Mouse (Mus musculus) retina, embryonic 14.5 days (tissue): ENCODE measurements around the gene Sgip1.

Experiments used
- DNase-seq: peaks from one replicate; pipeline ENCODE4 v3.0.0-alpha.2; 2015; ENCODE audit warnings: low spot score

Gene Sgip1

DNA sequence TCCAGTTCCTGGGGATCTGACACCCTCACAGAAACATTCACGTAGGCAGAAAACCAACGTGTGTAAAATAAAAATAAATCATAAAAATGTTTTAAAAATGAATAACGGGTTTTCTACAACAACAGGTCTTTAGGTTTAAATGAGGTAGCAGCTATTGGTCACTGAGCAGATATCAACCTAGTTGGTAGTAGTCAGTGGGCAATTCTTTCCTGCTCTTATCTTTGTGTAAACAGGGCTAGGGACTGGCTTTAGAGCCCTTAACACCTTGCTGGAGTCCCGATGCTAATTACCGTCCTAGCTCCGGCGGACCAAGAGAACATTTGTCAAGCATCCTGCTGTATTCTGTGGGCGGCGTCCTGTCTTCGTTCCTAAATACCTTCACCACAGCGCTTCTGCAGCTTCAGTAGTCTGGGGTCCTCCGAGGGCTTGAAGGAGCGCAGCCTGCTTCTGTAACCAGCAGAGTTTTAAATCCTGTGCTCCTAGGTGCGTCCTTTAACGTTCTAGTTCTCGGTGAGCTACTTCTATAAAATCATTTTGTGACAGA is 236.8 kb downstream of the Sgip1 start:
- DNase-seq = no peak

DNA sequence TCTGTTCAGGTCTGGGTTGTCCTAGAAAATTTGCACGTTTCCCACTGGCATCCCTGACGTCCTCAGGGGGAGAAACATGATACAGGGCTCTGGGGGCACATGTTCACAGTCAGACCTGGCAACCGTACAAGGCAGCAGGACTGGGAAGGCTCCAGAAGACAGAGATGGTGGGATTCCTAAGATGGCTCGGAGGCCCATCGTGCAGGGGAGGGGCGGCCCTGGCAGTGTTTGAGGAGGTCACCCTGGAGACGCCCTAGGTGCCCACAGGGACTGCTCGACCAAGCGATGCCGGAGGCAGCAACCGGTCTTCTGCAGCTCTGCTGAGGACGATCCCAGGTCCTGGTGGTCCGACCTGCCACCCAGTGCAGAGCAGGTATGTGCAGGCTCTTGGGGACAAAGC is 237.3 kb downstream of the Sgip1 start, which contains the start of gene Tctex1d1:
Gene Tctex1d1 (plus strand): TSS at position 167 of the 400 bp plus-strand sequence.
- peak; percentile 56 for DNase-seq

DNA sequence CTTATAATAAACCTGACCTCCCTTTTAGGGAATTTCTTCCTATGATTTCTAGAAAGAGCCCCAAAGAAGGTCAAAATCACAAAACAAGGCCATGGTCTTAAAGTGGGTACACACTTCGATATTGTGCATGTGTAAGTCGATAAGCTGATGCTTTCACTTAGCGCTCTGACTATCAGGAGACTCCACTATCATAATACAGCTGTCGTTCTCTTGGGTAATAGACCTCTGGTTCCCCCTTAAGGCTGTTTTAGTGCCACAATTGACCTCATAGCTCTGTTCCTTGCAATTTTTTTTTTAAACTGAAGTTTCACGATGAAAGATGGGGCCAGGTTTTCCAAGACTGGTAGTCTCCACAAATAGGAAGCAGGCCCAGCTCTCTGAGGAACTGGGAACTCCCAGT is 238.3 kb downstream of the Sgip1 start:
- no peak for DNase-seq

DNA sequence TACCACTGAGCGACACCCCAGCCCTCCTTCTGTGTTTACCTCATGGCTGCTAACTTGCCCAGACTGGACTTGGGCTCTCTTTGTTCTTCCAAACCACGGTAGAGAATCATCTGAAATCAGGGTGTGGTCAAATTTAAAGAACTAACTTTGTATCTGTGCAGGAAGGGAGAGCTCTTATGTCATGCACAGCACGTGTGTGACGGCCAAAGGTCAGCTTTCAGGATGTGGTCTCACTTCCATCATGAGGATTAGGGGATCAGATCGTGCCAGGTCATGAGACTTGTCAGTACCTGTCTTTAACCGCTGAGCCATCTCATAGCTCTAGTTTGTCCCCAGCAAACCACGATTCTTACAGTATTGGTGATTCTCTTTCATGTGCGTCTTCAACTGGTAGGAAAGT is 240.6 kb downstream of the Sgip1 start:
- no peak for DNase-seq

DNA sequence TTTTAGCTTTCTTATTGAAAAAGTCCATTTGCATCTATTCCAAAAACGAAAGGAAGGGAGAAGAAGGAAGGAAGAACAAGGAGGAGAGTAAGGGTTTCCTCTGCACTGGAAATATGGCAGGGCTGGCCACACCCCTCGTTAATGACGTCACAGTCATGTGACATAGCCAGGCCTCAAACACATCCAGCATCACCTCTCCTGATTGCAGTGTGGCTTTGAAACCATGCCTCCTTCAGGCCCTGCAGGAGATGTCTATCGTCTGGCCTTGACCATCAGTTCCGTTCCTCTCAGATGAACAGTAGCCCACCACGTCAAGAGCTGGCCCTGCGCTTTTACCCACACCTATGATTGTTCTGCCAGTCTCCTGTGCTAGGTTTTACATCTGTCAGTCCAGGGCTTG is 245.1 kb downstream of the Sgip1 start:
- DNase-seq = no peak

DNA sequence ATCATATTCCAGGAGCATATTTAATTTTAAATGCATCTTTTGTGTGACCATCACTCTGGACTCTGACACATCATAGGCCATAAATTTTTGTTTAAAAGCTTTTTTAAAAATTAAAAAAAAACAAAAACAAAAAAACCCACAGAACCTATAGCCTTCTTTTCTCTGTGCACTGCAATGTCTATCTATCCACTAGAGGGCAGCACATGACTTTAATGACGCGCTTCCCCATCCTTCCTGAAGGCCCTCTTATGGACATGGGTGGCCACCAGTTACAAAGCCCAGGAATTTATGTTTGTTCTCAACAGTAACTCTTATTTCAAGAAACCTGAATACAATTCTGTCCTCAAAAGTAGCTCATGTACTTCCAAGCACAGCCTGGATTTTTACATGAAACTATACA is 245.8 kb downstream of the Sgip1 start:
- DNase-seq = peak; percentile 91

DNA sequence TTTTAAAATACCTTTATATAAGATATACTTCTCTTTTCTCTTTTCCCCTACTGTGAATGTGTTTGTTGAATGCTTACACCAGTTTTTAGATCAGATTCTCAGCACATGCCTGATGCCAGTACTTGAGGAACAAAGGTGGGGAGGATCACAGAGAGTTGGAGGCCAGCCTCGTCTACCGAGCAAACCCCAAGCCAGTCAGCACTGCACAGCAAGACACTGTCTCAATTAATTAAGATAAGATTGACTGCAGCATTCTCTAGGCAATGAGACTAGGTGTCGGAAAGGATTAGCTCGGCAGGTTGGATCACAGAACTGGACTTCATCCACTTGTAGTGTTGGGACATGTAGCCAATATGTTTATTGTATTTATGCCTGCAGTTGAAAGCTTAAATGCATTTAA is 246.2 kb downstream of the Sgip1 start:
- peak; percentile 58 for DNase-seq

DNA sequence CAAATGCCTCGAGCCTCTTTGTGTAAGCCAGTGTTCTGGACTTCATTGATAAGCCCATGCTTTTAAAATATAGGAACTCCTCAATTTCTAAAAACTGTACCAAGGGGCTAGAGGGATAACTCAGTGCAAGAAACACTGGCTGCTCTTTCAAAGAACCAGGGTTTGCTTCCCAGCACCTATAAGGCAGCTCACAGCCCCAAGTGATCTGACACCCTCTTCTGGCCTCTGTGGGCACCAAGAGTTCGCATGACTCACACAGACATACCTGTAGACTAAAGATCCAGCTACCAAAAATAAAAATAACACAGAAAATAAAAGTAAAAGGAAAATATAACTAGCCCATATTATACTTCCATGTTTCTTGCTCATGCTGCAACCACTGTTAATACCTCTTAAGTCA is 246.7 kb downstream of the Sgip1 start:
- DNase-seq = no peak

DNA sequence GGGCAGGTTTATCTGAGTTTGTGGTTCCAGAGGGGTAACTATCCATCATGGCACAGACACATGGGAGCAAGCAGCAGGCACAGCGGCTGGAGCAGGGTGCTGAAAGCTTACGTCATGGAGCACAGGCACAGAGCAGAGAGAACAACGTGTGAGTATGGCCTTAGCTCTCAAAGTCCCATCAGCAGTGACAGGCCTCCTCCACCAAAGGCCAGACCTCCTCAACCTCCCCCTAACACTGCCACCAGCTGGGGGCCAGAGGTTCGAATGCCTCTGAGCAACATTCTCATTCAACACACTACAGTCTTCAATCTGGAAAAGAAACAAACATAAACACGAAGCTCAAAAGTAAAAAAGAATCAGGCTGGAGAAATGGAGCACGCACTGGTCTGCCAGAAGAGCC is 247.4 kb downstream of the Sgip1 start:
- no peak for DNase-seq

DNA sequence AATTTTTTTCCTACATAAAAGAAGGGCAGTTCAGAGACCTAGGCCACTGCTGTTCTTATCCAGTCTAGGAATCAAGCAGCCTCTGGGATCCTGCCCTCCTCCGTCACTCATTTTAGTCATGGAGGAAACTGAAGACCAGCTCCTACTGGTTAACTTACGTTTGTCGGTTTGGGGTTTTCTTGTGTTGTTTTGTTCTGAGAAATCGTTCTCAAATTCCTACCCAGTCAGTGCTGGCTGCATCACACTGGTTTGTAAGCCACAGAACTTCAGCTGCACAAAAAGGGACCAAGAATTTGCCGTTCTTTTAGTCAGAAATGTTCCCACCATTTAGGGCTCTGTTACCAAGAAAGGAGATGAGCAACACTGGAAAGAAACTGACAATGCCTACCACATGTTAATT is 248.3 kb downstream of the Sgip1 start:
- DNase-seq = no peak

DNA sequence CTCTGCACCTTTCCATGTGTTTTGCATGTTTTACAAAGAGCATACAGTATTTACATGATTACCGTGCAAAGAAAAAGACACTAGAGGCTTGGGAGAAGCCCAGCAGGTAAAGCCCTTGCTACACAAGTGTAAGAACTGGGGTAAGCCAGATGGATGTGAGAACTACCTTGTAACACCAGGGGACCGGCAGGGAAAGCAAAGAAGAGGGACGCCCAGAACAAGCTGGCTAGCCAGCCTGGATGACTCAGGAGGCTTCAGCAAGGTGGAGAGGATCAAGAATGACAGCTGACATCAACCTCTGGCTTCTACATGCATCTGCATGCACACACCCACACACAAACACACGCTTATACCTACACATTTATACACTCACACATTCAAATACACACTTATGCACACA is 248.9 kb downstream of the Sgip1 start:
- DNase-seq = no peak

DNA sequence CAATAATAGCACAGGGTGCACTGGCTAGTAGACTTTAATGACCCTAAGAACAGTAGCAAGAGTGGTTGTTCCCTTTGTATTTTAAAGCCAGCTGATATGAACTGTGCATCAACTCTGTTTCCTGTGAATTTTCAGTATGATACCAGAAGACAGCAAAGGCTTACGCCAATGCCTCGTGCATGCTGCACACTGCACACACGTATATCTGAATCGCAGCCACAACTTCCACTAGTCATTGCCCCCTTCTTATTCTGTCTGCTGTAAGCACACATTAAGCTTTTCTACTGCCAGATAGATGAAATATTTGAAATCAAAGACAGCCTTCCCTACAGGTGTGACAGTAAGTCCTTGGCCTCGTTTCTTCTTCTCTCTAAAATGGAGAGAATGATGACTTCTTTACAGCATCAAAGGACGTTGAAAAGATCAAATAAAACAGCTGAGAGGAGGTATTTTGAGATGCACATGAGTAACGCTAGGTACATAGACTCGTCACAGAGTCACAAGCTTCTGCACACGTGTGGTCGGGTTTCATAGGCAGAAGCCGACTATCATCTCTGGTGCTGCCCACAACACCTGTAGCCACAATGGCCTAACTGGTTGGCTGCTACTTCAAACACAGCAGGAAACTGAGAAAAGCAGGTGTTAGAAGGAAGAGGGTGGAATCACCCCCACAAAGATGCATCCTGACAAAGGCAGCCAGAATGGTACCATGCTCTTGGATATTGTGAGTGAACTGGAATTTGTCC is 249.7 kb downstream of the Sgip1 start:
- DNase-seq = no peak

DNA sequence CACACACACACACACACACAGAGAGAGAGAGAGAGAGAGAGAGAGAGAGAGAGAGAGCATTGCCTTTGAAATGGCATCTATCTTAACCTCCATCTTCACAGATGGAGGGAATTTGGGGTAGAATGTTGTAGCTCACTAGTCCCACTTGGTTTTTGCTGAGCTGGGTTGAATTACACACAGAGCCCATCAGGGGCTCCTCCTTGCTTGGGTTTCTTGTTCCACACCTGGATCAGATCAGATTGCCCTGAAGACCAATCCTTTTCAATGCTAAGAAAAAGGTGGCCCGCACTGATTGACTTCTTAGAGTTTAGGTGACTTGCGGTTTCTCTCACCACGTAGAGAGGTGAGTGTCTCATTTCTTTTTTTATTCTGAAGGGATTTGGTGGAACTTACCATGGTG is 250.6 kb downstream of the Sgip1 start:
- DNase-seq = no peak

DNA sequence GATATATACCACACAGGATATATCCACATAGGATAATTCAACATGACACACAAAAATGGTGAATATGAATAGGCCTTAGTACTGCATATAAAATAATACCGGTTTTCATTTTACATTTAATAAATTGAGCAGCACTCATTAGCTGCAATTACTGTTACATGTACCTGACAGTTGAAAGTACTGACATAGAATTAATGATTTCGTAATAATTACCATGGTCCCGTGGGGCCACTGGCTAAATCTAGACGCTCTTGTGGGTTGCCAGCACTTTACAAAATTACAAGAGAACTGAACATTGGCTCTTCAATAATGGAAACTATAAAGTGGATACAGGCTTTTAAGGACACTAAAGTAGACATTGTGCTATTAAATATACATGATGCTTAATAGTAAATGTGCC is 263.6 kb downstream of the Sgip1 start:
- peak; percentile 72 for DNase-seq

DNA sequence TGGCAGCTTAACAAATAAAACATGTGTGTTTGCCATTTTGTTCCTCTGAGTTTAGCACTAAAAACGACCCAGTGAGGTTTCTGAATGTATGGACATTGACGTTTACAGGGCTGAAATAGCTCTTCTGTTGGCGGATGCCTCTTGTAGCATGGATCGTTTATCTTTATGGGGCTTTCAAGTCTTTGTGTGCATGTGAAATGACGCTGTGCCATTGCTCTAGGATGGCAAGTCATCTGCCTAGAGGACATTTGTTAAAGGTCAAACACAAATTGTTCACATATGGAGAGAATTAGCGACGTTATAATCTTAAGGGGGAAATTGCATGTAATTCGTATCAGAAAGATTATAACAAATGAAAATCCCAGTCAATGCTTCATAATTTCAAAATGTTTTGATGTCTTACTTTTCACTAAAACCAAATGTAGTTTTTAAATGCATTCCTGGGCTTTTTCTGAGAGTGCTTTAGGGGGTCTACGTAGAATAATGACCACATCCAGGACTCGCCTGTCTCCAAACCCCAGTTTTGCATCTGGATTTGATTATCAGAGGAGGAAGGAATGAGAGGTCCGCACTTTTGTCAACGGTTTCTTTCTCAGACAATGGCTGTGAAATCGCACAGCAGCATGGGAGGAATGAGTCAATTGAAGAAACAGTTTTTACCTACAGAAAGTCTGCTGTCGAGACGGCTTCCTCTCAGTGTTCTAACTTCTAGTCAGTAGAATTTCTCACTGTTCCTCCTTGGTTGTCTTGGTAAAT is 264.3 kb downstream of the Sgip1 start:
- DNase-seq = no peak

DNA sequence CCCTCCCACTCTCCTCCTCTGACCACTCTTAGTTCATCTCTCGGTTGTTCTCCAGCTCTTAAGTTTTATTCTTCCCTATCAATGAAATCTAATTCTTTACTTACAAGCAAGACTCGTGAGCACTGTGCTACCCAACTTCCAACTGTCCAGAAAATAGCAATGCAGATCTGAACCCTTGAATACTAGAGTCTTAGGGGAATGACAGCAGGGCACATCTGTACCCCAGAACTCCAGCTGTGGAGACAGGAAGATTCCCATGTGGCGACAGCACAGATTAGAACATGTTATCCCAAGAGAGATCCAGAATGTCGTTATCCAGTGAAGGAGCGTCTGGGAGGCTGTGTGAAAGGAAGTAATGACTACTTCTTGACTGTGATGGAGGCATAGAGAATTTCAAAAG is 265.2 kb downstream of the Sgip1 start:
- no peak for DNase-seq

DNA sequence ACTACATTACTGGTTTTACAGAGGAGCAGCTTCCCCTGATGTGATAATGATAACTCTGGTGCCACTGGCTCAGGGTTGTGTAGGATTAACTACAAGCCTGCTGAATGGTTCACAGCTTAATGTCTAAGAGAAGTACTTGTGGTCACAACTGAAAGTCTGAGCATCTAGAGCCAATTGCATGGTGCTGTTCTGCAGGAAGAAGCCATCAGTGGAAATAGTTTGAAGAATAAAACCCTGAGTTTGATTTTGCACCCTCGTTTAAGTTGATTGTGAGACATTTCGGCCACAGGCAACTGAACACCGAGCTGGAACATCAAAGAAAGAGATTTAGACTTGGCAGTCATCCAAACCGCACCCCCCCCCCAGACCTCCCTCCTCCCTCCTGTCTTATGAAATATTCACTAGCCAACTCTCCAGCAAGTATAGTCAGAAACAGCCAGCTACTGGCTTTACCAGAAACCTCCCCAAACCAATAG is 265.9 kb downstream of the Sgip1 start:
- DNase-seq = peak; percentile 57

DNA sequence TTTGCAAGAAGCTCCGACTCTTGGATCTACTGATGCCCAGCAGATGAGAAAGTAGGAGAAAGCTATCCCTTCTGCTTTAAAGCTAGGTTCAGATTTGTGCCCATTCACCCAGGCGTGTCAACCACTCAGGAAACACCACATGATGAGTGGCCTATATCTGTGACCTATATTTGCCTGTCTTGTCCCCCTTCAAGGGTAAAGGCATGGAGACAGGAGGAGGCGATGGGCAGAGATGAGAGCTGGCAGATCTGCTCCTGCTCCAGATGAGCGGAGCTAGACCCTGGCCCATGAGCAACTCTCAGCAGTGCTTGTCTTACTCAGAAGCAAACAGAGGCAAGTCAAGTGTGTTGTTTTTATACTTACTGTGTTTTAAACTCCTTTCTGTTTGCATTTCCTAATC is 269.6 kb downstream of the Sgip1 start:
- DNase-seq = no peak

DNA sequence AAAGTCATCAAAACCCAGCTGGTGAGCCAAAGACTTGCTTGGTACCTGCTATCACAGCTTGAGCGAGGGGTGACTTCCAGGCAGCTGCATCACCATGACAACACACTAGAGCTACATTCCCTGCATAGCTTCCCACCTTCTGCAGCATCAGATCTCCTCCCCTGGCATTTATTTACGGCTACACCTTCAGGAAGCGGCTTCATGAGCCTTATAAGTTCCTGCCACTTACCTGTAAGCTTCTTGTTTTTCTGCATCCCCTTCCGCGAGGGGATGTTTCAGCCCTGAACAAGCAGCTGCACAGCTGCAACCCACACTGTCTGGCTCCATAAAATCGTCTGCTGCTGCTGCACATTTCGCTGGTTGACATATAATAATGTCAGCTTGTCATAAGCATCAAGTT is 270.7 kb downstream of the Sgip1 start:
- no peak for DNase-seq

DNA sequence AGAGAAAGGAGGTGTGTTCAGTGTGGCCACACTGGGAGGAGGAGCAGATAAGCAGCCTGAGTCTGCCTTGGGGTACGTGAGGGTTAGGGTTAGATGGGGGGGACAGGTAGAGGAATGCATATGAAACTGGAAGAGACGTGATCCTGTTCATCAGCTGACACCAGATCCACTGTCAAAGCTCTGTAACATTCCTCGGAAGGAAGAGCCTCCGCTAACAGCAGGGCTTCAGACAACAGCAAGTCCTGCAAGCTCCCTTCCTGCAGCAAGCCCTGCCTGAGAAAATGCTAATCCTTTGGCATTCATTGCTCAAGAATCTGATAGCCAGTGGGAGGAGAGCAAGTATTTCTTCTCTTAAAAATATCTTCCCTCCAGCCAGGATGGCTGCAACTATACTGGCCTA is 272.4 kb downstream of the Sgip1 start:
- DNase-seq = no peak
